Mouse (Mus musculus): Measurements from ENCODE around the gene Acad12.

Gene Acad12

GRCm38 (mm10) chr5:121583765-121584501 lies 34.8 kb downstream of the Acad12 start:
- peak; percentile 85 for DNase-seq (ENCODE audit: low spot score)

- DNase-seq (ENCODE audit: low spot score) = no peak
These were observed 36.8 kb downstream of the Acad12 start for GRCm38 (mm10) chr5:121581945-121582344.

- no peak for DNase-seq (ENCODE audit: low spot score)
These were observed 41.7 kb downstream of the Acad12 start for GRCm38 (mm10) chr5:121576927-121577488.

- DNase-seq (ENCODE audit: low spot score) = no peak
These were observed 42.9 kb downstream of the Acad12 start for GRCm38 (mm10) chr5:121575867-121576266.

GRCm38 (mm10) chr5:121574145-121574544 lies 44.6 kb downstream of the Acad12 start:
- DNase-seq (ENCODE audit: low spot score) = no peak

GRCm38 (mm10) chr5:121570787-121571186 lies 48.0 kb downstream of the Acad12 start:
- DNase-seq (ENCODE audit: low spot score) = no peak

- DNase-seq (ENCODE audit: low spot score) = no peak
These were observed 48.8 kb downstream of the Acad12 start for GRCm38 (mm10) chr5:121569881-121570420.

- DNase-seq (ENCODE audit: low spot score) = no peak
These were observed 52.6 kb downstream of the Acad12 start for GRCm38 (mm10) chr5:121566035-121566681.

GRCm38 (mm10) chr5:121564468-121564895 lies 54.3 kb downstream of the Acad12 start:
- DNase-seq (ENCODE audit: low spot score) = peak; percentile 82

GRCm38 (mm10) chr5:121562436-121562835 lies 56.3 kb downstream of the Acad12 start:
- DNase-seq (ENCODE audit: low spot score) = no peak

GRCm38 (mm10) chr5:121549196-121549595 lies 69.5 kb downstream of the Acad12 start:
- no peak for DNase-seq (ENCODE audit: low spot score)

GRCm38 (mm10) chr5:121547084-121547483 lies 71.7 kb downstream of the Acad12 start:
- DNase-seq (ENCODE audit: low spot score) = no peak
